Mouse (Mus musculus): ENCODE measurements at regions not wholly inside any gene's neighbourhood (a gene's known extent, or its start where the extent isn't known, plus 50 kb on each side); places are given as distances from the start of the nearest gene placed in this dataset.

DNA sequence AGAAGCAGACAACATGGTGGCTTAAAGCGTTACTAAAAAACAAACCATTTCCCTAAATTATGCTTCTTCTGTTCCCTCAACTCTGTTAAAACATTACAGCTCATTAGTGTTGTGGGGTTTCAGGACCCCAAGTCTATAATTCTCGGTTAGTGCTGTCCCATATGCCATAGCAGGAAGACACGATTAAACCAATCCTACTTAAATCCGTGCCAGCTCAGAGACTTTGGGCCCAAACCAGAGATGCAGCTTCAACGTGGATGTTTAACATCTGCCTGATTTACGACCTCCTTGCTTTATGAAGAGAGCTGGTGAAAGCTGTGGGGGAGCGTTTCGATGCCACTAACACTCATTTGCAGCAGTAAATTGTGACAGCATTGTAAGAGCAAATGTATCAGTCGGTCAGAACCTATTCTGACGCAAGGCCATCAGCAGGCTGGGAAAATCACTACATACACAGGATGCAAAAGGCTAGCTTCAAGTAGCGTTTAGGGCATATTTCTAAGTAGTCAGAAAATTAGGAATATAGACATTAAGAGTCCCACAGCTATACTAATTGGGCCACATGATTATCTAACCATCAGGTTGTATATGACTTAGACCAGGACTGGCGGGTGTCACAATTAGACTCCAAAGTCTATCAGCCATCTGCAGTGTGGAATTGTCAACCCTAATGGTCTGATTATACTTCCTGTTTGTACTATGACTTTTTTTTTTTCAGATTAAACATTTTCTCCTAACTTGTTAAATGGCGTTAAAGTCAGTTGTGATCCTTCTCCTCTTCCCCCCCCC, 333.1 kb upstream of the Gm6657 start:
- Histone ChIP-seq H3K4me1 (ENCODE audit: control insufficient read depth, insufficient read depth, low read length) (no peaks in the 10 kb centered on the region), H3K27me3 (ENCODE audit: control insufficient read depth, insufficient read depth, low read length, poor library complexity, severe bottlenecking) (no peaks in the 10 kb centered on the region), H3K27ac (ENCODE audit: insufficient read depth, low read length) (no peak overlapping the region), H3K36me3 (ENCODE audit: control insufficient read depth, insufficient read depth, low read length, poor library complexity, severe bottlenecking) (no peaks in the 10 kb centered on the region), H3K9me3 (replicated peaks; ENCODE audit: control insufficient read depth, insufficient read depth, low read length, poor library complexity, severe bottlenecking) (no peaks in the 10 kb centered on the region), H3K4me3 (ENCODE audit: low read depth, low read length) (no peak overlapping the region), H3K9ac (ENCODE audit: low read depth, poor library complexity, severe bottlenecking) (no peak overlapping the region)
- TF ChIP-seq POLR2A (IDR thresholded peaks at IDR 0.05; ENCODE audit: insufficient read depth, low read length) (no peak), CTCF (IDR thresholded peaks at IDR 0.05; ENCODE audit: low read depth, low read length) (no peak), EP300 (IDR thresholded peaks at IDR 0.05; ENCODE audit: insufficient read depth, low read depth, low read length) (no peak)

DNA sequence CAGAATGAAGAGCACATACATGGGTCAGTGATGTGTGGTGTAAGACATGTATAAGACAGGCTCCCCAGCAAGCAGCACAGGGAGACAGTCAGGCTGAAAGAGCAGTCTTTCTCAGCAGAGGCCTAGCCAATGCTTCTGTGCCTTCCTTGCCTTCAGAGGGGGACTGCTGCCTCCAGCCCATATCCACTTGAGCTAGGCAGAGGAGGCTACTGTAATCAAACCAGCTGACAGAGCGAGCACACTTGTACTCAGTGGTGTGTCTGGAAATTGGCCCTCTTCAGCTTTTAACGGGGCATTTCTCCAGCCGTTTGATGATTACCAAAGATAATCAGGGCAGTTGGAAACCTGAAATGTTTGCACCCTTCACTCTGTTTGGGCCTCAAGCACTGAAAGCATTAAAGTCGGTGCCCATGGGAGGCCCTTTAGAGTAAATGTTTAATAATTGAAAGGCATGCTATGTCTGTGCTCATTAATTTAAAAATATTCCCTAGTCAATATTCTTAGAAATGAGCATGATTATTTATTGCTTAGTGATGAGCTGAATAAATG, 326.0 kb upstream of the Gm6657 start:
- H3K4me3 ChIP-seq (ENCODE audit: low read depth, low read length) = no peak overlapping the region
- no peak for TF ChIP-seq POLR2A (IDR thresholded peaks at IDR 0.05; ENCODE audit: insufficient read depth, low read length)
- TF ChIP-seq EP300 (IDR thresholded peaks at IDR 0.05; ENCODE audit: insufficient read depth, low read depth, low read length) = no peak
- TF ChIP-seq CTCF (IDR thresholded peaks at IDR 0.05; ENCODE audit: low read depth, low read length) = no peak
- H3K27me3 ChIP-seq (ENCODE audit: control insufficient read depth, insufficient read depth, low read length, poor library complexity, severe bottlenecking) = no peaks in the 10 kb centered on the region
- H3K4me1 ChIP-seq (ENCODE audit: control insufficient read depth, insufficient read depth, low read length) = no peaks in the 10 kb centered on the region
- H3K36me3 ChIP-seq (ENCODE audit: control insufficient read depth, insufficient read depth, low read length, poor library complexity, severe bottlenecking) = no peaks in the 10 kb centered on the region
- no peaks in the 10 kb centered on the region for H3K9me3 ChIP-seq (replicated peaks; ENCODE audit: control insufficient read depth, insufficient read depth, low read length, poor library complexity, severe bottlenecking)
- no peak overlapping the region for H3K27ac ChIP-seq (ENCODE audit: insufficient read depth, low read length)
- no peak overlapping the region for H3K9ac ChIP-seq (ENCODE audit: low read depth, poor library complexity, severe bottlenecking)

DNA sequence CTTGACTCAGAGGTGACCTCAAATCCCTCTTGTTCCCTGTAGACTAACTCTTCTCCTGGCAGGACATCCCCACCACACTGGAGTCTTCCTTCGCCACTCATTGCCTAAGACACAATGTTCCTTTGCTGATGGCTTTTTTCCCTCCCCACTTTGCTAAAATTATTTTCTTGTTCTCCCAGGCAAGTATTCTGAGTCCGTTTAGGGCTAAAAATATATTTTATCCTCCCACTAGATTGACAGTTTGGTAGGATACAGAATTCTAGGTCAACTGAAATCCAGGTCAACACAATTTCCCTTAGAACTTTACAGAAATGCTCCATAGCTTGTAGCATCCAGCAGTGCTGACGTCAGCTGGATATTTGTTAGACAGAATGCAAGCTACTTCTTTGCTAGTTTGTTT, 324.7 kb upstream of the Gm6657 start:
- H3K27me3 ChIP-seq (ENCODE audit: control insufficient read depth, insufficient read depth, low read length, poor library complexity, severe bottlenecking) = no peaks in the 10 kb centered on the region
- no peaks in the 10 kb centered on the region for H3K4me1 ChIP-seq (ENCODE audit: control insufficient read depth, insufficient read depth, low read length)
- H3K36me3 ChIP-seq (ENCODE audit: control insufficient read depth, insufficient read depth, low read length, poor library complexity, severe bottlenecking) = no peaks in the 10 kb centered on the region
- no peak overlapping the region for H3K27ac ChIP-seq (ENCODE audit: insufficient read depth, low read length)
- H3K9me3 ChIP-seq (replicated peaks; ENCODE audit: control insufficient read depth, insufficient read depth, low read length, poor library complexity, severe bottlenecking) = no peaks in the 10 kb centered on the region
- TF ChIP-seq CTCF (IDR thresholded peaks at IDR 0.05; ENCODE audit: low read depth, low read length) = no peak
- no peak for TF ChIP-seq EP300 (IDR thresholded peaks at IDR 0.05; ENCODE audit: insufficient read depth, low read depth, low read length)
- TF ChIP-seq POLR2A (IDR thresholded peaks at IDR 0.05; ENCODE audit: insufficient read depth, low read length) = no peak
- no peak overlapping the region for H3K9ac ChIP-seq (ENCODE audit: low read depth, poor library complexity, severe bottlenecking)
- H3K4me3 ChIP-seq (ENCODE audit: low read depth, low read length) = no peak overlapping the region

GRCm38 (mm10) chr12:77887335-77887734, 306.7 kb upstream of the Gm6657 start:
- H3K36me3 ChIP-seq (ENCODE audit: control insufficient read depth, insufficient read depth, low read length, poor library complexity, severe bottlenecking) = no peaks in the 10 kb centered on the region
- H3K4me3 ChIP-seq (ENCODE audit: low read depth, low read length) = no peak overlapping the region
- no peaks in the 10 kb centered on the region for H3K9me3 ChIP-seq (replicated peaks; ENCODE audit: control insufficient read depth, insufficient read depth, low read length, poor library complexity, severe bottlenecking)
- TF ChIP-seq CTCF (IDR thresholded peaks at IDR 0.05; ENCODE audit: low read depth, low read length) = no peak
- no peak for TF ChIP-seq EP300 (IDR thresholded peaks at IDR 0.05; ENCODE audit: insufficient read depth, low read depth, low read length)
- no peak for TF ChIP-seq POLR2A (IDR thresholded peaks at IDR 0.05; ENCODE audit: insufficient read depth, low read length)
- no peaks in the 10 kb centered on the region for H3K4me1 ChIP-seq (ENCODE audit: control insufficient read depth, insufficient read depth, low read length)
- H3K27ac ChIP-seq (ENCODE audit: insufficient read depth, low read length) = no peak overlapping the region
- no peaks in the 10 kb centered on the region for H3K27me3 ChIP-seq (ENCODE audit: control insufficient read depth, insufficient read depth, low read length, poor library complexity, severe bottlenecking)
- no peak overlapping the region for H3K9ac ChIP-seq (ENCODE audit: low read depth, poor library complexity, severe bottlenecking)

DNA sequence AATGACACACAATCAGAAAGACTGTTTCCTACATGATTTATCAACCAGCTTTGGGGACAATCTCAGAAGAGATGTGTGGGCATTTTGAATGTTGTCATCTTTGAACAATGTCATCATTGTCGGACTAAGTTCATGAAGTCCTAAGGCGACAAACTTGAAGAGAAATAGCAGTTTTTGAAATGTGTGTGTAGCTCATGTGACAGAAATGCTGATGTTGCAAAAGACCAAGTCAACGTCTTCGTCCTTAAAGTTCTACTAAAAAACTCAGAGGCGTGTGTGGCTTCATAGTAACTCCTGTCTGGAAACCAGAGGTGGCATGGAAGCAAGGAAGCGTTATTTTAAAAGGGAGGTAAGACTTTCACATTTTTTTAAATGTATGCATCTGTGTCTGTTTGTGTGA, 302.6 kb upstream of the Gm6657 start:
- no peaks in the 10 kb centered on the region for H3K36me3 ChIP-seq (ENCODE audit: control insufficient read depth, insufficient read depth, low read length, poor library complexity, severe bottlenecking)
- H3K4me1 ChIP-seq (ENCODE audit: control insufficient read depth, insufficient read depth, low read length) = no peaks in the 10 kb centered on the region
- no peak overlapping the region for H3K9ac ChIP-seq (ENCODE audit: low read depth, poor library complexity, severe bottlenecking)
- TF ChIP-seq CTCF (IDR thresholded peaks at IDR 0.05; ENCODE audit: low read depth, low read length) (no peak), EP300 (IDR thresholded peaks at IDR 0.05; ENCODE audit: insufficient read depth, low read depth, low read length) (no peak), POLR2A (IDR thresholded peaks at IDR 0.05; ENCODE audit: insufficient read depth, low read length) (no peak)
- no peak overlapping the region for H3K27ac ChIP-seq (ENCODE audit: insufficient read depth, low read length)
- no peak overlapping the region for H3K4me3 ChIP-seq (ENCODE audit: low read depth, low read length)
- H3K27me3 ChIP-seq (ENCODE audit: control insufficient read depth, insufficient read depth, low read length, poor library complexity, severe bottlenecking) = no peaks in the 10 kb centered on the region
- no peaks in the 10 kb centered on the region for H3K9me3 ChIP-seq (replicated peaks; ENCODE audit: control insufficient read depth, insufficient read depth, low read length, poor library complexity, severe bottlenecking)

DNA sequence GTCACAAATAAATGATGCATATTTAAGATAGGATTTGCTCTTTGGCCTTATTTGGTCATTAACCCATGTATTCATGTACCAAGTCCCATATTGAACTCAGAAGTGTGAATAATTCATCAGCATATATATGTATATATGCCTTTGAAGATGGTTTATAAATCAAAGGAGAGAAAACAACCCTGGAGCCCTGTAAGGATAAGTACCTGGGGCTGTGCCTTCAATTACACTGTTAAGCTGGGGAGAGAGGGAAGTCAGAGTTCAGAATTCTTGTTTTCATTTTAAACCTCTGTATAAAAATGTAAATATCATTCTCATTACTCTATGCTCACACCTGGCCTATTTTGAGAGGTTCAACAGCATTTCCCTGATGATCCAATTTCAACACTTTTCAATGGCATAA, 299.8 kb upstream of the Gm6657 start:
- H3K9ac ChIP-seq (ENCODE audit: low read depth, poor library complexity, severe bottlenecking) = no peak overlapping the region
- no peaks in the 10 kb centered on the region for H3K27me3 ChIP-seq (ENCODE audit: control insufficient read depth, insufficient read depth, low read length, poor library complexity, severe bottlenecking)
- H3K36me3 ChIP-seq (ENCODE audit: control insufficient read depth, insufficient read depth, low read length, poor library complexity, severe bottlenecking) = no peaks in the 10 kb centered on the region
- no peaks in the 10 kb centered on the region for H3K4me1 ChIP-seq (ENCODE audit: control insufficient read depth, insufficient read depth, low read length)
- no peak overlapping the region for H3K4me3 ChIP-seq (ENCODE audit: low read depth, low read length)
- H3K27ac ChIP-seq (ENCODE audit: insufficient read depth, low read length) = no peak overlapping the region
- no peaks in the 10 kb centered on the region for H3K9me3 ChIP-seq (replicated peaks; ENCODE audit: control insufficient read depth, insufficient read depth, low read length, poor library complexity, severe bottlenecking)
- TF ChIP-seq EP300 (IDR thresholded peaks at IDR 0.05; ENCODE audit: insufficient read depth, low read depth, low read length) = no peak
- TF ChIP-seq CTCF (IDR thresholded peaks at IDR 0.05; ENCODE audit: low read depth, low read length) = no peak
- no peak for TF ChIP-seq POLR2A (IDR thresholded peaks at IDR 0.05; ENCODE audit: insufficient read depth, low read length)
